Mouse (Mus musculus) Patski (cell line): ENCODE results near the gene Mapk12. TPM values are rescaled to one million over a fixed set of nuclear protein-coding genes. Genes with fewer than 3 reads are reported as not detected.

Source experiments
- ATAC-seq: fragments of 100-300 bp; one replicate; pipeline ENCODE4 v1.8.0; 2021
- CTCF ChIA-PET: fragments of 350-600 bp; sonication (Branson Sonifier 250); formaldehyde crosslinking; loops from one replicate; lab custom pipeline; 2022; ENCODE audit warnings: inconsistent platforms; lab: Charles Lee
- POLR2A ChIA-PET: fragments of 350-600 bp; sonication (Branson Sonifier 250); formaldehyde crosslinking; loops from one replicate; lab custom pipeline; 2022; ENCODE audit warnings: antibody characterized with exemption, inconsistent platforms; lab: Charles Lee
- DNase-seq: peaks from one replicate; pipeline ENCODE4 v3.0.0-alpha.2; 2011; ENCODE audit warnings: low read depth, low spot score
- H3K27me3 ChIP-seq: fragments of 371-371 bp; one replicate; pipeline ENCODE4 v1.5.1; 2021
- CTCF ChIP-seq: fragments of 100-300 bp; IDR thresholded peaks from one replicate; pipeline ENCODE4 v1.5.1; 2021
- in situ Hi-C: fragments of 300-500 bp; cut with MboI; formaldehyde crosslinking; loops from 3 replicates; pipeline ENCODE4 v1.11.1; 2018; ENCODE audit warnings: low pct_unique_long_range_greater_than_20kb, mixed read lengths
- polyA plus RNA-seq: library from polyadenylated mRNA; unstranded; gene quantifications from one replicate; pipeline ENCODE4 v1.2.3, GENCODE M21; 2021

Mapk12 gene
- polyA plus RNA-seq, 1 experiment from 2014 or later: 7.1 TPM

- no peak for TF ChIP-seq CTCF
- ChIA-PET CTCF (no interaction called here), POLR2A (interaction anchor here (1.3 to 2.4 kb wide), 2 partner anchors 10 to 13 kb away, joined by 4 to 13 read pairs; no protein-coding TSS in a partner anchor)
- no peaks in the 10 kb centered on the region for H3K27me3 ChIP-seq
- peak; percentile 58 for ATAC-seq
- in situ Hi-C loops: loop anchor here (10.0 kb wide), 1 partner anchor 265 kb away; no protein-coding TSS in a partner anchor
- no peak for DNase-seq
These were observed 51.1 kb downstream of the Mapk12 start for GRCm38 (mm10) chr15:89089248-89090051.

GRCm38 (mm10) chr15:89088607-89089247, 51.8 kb downstream of the Mapk12 start, which contains the start of gene Selenoo:
Gene Selenoo, plus strand, starts transcription at chr15:89089084.
- ATAC-seq (peak; percentile 90), DNase-seq (peak; percentile 57)
- ChIA-PET POLR2A (interaction anchor here (1.3 to 2.4 kb wide), 2 partner anchors 9 to 13 kb away, joined by 4 to 13 read pairs; no protein-coding TSS in a partner anchor), CTCF (interaction anchor here (1.0 kb wide), 1 partner anchor 15 kb away, joined by 3 read pairs; no protein-coding TSS in a partner anchor)
- no peak for TF ChIP-seq CTCF
- in situ Hi-C loops: no loop called here
- H3K27me3 ChIP-seq: no peaks in the 10 kb centered on the region

- ATAC-seq: no peak
- TF ChIP-seq CTCF: no peak
- ChIA-PET POLR2A (interaction anchor here (0.5 to 1.1 kb wide), 2 partner anchors 9 to 125 kb away, joined by 3 to 4 read pairs; no protein-coding TSS in a partner anchor), CTCF (no interaction called here)
- H3K27me3 ChIP-seq: no peaks in the 10 kb centered on the region
- in situ Hi-C loops: no loop called here
- DNase-seq: no peak
These were observed 55.7 kb downstream of the Mapk12 start for GRCm38 (mm10) chr15:89084826-89085225.

GRCm38 (mm10) chr15:89083906-89084305, 56.6 kb downstream of the Mapk12 start:
- ChIA-PET CTCF (no interaction called here), POLR2A (no interaction called here)
- no peak for TF ChIP-seq CTCF
- no peak for DNase-seq
- in situ Hi-C loops: no loop called here
- H3K27me3 ChIP-seq: no peaks in the 10 kb centered on the region
- ATAC-seq: no peak

Other genes with a start within 250 kb of the Mapk12 start
- gene Ttll8, start 186.3 kb downstream of the Mapk12 start, polyA plus RNA-seq: 0.03 TPM
- 0.06 TPM for gene Mlc1, start 161.7 kb downstream of the Mapk12 start, polyA plus RNA-seq
- gene Mov10l1, start 157.8 kb downstream of the Mapk12 start, polyA plus RNA-seq: not detected
- 0.12 TPM for gene Panx2, start 81.0 kb downstream of the Mapk12 start, polyA plus RNA-seq
- gene Trabd, start 65.6 kb downstream of the Mapk12 start, polyA plus RNA-seq: 44.7 TPM
- gene Selenoo, start 51.6 kb downstream of the Mapk12 start, polyA plus RNA-seq: 31.1 TPM
- 17.6 TPM for gene Tubgcp6, start 17.6 kb downstream of the Mapk12 start, polyA plus RNA-seq
- gene Hdac10, start 12.0 kb downstream of the Mapk12 start, polyA plus RNA-seq: 15.0 TPM
- 16.3 TPM for gene Mapk11, start 8.9 kb upstream of the Mapk12 start, polyA plus RNA-seq
- gene Plxnb2, start 40.1 kb upstream of the Mapk12 start, polyA plus RNA-seq: 444 TPM
- 11.3 TPM for gene Dennd6b, start 55.8 kb upstream of the Mapk12 start, polyA plus RNA-seq
- 37.2 TPM for gene Ppp6r2, start 70.8 kb upstream of the Mapk12 start, polyA plus RNA-seq
- 150 TPM for gene Sbf1, start 174.6 kb upstream of the Mapk12 start, polyA plus RNA-seq
- gene Adm2, start 182.0 kb upstream of the Mapk12 start, polyA plus RNA-seq: 0.14 TPM
- gene Miox, start 193.7 kb upstream of the Mapk12 start, polyA plus RNA-seq: not detected
- 65.9 TPM for gene Lmf2, start 215.0 kb upstream of the Mapk12 start, polyA plus RNA-seq
- gene Ncaph2, start 215.0 kb upstream of the Mapk12 start, polyA plus RNA-seq: 106 TPM
- gene Sco2, start 233.1 kb upstream of the Mapk12 start, polyA plus RNA-seq: 24.2 TPM
- 3.0 TPM for gene Tymp, start 236.3 kb upstream of the Mapk12 start, polyA plus RNA-seq
- 0.36 TPM for gene Odf3b, start 238.6 kb upstream of the Mapk12 start, polyA plus RNA-seq
- gene Klhdc7b, start 244.2 kb upstream of the Mapk12 start, polyA plus RNA-seq: not detected